Mouse (Mus musculus) kidney, adult 9 months (tissue): Measurements from ENCODE around the gene Abr.
A peak's percentile ranks its signal among the peaks of the same experiment; 100 is the strongest.

Experiments used
- DNase-seq: peaks from one replicate; pipeline ENCODE4 v3.0.0; 2022

The Abr gene

DNA sequence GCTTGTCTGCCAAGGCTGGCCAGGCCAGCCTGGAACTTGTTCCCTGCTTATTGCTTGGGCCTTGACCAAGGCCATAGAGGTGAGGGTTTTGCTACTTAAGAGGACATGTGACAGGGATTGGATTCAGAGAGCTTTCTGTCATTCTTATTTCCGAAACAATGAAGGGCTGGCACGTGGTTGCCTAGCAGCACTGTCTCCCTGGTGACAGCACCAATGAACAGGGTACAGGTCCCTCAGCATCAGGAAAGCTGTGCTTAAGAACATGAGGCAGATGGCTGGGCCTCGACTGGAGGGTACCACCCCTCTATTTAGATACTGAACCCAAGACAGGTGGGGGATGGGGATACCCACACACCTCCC is 171.9 kb downstream of the Abr start:
- DNase-seq, result peak; percentile 14

DNA sequence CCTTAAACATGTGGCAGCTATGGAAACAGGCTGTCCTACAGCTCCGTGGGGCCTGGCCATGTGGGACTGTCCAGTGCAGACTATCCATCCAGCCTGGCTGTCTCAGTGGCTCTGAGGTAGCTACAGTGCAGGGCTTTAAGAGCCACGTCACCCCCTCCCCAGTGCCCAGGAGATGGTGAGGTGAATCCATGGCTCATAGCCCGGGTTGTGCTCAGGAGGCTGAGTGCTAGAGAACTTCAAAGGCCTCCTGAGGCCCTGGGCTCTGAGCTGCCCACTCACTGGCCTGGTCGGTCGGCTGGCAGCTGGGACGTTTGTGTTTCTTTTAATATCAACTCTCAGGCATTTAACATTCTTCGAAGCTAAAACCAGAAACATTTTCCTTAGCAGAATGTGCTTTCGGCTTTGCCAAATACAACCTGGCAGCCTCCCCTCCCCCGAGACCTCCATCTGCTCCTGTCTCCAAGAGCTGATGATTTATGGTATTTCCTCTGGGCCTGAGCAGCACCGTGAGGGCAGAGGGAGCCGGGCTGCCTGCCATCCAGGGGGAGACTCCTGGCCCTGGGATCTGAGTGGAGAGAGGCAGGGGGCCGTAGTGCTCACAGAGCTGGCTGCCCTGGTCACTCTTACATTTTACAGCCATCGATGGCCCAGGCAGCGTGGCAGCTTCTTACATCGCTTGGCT is 172.5 kb downstream of the Abr start:
- peak; percentile 46 for DNase-seq

DNA sequence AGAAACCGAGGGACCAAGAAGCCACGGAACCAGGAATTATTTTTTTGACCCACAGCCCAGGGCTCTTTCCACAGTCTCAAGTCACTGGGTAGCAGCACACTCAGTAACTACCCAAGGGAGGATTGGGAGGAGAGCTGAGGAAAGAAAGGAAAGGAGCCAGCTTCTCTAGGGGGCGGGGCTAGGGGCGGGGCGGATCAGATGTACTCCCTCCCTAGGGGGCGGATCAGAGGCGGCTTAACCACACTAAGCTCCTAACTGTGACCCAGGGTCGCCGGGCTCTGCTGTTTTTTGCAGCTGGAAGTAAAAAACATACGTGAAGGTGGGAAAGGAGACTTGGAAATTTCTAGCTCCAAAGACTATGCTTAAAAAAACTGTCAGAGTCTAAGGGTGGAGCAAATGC is 175.9 kb downstream of the Abr start:
- no peak for DNase-seq

DNA sequence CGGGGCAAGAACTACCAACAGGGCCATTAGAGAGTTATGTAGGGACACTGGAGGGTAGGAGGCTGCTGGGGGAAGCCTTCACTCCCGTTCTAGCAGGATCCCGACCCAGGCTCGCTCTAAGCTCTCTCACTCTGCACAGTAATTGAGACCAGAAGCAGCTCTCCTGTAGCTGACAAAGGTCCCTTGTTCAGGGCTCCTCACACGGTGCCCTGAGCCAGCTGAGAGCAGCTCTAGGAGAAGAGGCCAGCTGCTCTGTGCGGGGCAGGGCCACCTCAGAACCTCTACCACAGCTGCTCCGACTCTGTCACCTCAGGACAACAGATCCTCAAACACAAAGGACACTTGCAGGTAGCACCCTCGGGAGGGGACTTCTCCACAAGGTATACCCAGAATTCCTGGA is 176.7 kb downstream of the Abr start:
- no peak for DNase-seq

DNA sequence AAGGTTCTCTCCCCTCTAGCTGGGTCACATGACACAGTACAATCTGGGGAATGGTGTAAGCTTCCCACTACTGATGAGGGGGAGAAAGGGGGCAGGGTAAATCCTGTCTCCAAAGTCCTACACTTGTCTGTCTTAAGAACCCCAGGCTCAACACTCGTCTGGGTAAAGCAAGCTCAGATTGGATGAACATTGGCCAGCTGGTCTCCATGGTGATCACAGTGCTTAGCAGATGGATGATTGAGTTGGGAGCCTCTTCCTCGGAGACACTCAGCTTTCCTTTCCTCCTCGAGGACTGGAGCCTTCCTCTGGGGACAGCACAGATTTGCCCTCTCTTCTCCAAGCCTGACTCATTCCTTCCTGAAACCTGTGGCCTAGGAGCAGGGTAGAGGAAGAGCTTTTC is 182.4 kb downstream of the Abr start:
- no peak for DNase-seq

DNA sequence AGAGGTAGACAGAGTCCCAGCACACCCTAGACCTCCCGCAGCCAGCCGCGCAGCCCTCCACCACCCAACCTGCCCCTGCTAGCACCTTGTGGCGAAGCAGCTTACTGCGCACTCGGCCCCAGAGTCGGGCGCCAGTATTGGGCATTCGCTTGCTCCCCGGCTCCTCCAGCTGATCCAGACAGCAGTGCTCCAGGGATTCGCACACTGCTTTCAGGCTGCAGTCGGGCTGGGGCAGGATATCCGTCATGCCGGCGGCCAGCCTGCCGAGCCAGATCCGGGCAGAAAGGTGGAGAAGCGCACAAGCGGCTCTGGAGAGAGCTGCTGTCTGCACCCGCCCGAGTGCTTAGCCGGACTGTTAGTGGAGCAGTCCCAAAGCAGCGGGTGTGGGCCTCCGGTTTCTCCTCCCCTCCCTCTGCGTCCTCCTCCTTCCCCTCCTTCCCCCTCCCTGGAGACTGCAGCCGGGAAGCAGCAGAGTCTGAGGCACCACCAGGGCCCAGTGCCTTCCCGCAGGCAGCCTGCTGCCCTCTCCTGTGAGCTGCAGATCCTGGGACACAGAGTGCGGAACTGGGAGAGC is 185.2 kb downstream of the Abr start:
- peak; percentile 46 for DNase-seq

DNA sequence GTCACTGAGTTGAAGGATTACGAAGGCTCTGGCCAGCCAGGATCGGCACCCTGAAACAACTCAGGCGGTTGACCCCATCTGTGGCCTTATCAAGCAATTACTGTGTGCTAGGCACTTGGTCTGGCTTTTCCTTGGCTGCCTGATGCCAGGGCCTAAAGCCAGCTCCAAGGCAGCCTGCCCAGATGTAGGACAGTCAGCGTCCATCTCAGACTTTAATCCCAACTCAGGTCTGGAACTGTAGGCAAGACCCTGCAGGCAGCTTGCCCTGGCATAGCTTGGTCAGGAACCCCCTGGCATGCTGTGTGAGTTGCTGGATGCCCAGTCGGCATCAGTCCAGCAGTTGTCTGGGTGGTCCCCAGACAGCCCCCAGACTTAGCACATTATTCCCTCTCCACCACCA is 186.1 kb downstream of the Abr start:
- DNase-seq, result no peak

DNA sequence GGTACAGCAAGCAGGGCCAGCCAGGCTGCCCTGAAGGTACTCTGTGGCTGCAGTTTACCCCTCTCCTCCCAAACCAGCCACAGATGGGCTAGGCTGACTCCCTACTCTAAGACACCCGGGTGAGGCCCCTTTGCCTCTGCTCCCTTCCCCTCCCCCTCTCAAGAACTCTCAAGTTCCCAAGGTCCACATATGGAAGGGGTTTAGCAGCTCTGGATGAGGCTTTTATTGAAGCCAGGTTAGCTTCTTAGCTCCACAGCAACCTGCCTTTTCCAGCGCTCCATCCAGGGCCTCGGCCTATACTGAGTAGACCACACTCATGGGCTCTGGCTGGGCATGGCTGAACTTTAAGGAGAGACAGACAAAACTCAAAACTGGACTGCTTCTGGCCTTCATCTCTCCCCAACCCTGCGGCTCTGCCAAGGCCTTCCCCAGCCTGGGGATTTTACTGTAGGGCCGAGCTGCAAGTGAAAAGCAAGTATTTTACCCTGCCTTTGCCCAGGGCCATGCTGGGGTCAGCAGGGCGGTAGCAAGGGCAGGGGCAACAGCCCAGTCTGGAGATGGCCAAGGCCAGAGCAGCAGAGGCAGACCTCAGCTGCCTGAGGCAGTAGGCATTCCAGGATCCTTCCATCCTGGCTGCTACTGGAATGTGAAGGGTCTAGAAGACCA is 192.0 kb downstream of the Abr start:
- no peak for DNase-seq

DNA sequence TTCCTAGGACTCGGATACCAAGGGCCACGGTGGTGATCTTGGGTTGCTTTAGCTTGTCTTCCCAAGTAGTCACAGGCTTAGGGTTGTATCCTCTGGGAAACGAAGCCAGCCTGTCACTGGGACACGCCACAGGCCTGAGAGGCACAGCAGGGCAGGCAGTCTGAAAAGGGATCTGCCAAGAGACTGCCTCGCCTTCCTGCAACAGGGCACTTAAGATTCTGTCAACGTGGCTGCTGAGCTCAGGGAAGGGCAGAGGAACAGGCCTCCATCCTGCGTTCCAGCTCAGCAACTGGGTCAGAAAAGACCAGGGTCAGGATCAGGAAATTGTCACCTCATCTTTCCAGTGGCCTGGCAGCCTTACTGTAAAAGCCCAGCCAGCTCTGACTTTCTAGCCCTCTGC is 192.6 kb downstream of the Abr start:
- DNase-seq, result no peak

DNA sequence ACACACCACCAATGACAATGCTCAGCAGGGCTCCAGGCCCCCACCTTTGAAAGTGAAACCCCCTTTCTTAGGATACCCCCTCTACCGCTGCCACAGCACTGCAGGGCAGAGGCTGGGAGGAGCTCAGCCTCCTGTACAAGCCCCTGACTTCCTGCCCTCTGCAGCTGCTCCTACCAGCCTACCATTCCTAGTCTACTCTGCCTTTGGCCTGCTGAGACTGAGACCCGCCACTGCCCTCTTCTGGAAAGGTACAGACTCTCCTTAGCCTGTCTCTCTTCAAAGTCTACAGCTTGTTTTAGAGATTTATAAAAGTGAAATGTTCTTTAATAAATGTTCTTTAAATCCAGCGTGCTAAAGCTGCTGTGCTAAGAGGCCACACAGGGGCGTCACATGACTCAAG is 193.1 kb downstream of the Abr start:
- DNase-seq, result no peak

DNA sequence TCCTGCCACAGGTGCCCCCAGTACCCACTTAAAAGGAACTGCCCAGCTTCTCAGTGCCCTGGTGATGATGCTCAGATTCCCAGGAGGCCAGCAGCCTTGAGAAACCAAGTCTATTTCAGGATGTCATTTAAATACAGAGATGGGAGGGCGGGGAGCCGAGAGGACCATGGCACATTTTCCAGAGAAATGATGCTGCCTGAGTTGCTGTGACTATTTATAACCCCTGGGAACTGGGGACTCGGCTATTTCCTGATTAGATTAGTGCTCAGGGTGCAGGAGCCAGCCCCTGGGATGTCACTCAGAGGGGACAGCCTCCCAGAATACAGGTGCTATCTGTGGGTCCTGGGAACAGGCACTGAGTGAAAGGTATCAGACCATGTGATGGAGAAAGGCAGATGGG is 194.3 kb downstream of the Abr start:
- no peak for DNase-seq

DNA sequence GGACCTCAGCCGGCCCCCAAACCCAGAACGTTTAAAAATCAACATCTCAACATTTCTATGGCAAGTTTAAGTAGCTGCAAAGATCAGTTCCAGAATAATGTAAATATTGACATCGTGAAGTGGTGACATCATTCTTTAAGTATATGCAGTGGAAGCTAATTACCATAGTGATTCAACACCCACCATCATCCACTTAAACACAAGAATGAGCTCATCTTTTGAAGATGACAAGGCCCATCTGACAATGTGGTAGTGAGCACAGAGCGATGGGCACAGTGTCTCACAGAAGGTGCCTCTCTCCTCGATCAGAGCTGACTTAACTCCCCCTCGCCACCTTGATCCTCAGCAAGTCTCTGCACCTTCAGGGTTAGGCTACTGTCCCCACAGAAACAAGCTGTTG is 196.4 kb downstream of the Abr start:
- no peak for DNase-seq

DNA sequence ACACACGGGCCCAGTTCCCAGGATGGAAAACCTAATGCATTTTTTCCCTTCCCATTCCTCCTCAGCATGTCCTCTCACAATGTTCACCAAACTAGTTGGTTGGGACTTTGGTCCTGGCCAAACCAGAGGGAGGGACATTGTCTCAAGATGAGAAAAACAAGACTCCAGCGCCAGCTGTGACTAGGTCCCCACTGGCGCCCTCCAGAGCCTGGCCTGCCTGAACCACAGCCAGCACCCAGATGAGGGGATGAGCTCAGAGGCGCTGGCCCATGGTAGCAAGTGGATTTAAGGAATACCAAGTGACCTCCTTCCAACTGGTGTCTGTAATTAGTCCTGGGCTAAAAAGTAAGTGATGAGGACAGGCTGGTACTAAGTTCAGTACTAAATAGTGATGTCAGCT is 201.2 kb downstream of the Abr start:
- peak; percentile 39 for DNase-seq

DNA sequence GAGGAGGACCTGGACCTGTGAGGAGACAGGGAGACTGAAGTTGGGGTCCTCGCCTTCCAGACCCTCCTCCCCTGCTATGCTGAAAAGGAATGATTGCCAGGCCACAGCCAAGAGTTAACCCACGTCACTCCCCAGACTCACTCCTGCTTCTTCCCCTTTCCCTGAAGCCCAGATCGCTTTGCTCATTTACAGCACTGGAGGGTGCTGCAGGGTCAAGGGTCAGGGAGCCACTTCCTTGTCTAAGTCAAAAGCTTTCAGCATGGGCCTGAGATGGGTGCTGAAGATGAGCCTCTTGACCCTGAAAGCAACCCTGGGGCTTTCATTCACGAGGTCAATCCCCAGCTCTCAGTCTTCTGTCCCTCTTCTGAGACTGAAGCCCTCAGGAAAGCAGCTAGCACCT is 202.9 kb downstream of the Abr start:
- no peak for DNase-seq

DNA sequence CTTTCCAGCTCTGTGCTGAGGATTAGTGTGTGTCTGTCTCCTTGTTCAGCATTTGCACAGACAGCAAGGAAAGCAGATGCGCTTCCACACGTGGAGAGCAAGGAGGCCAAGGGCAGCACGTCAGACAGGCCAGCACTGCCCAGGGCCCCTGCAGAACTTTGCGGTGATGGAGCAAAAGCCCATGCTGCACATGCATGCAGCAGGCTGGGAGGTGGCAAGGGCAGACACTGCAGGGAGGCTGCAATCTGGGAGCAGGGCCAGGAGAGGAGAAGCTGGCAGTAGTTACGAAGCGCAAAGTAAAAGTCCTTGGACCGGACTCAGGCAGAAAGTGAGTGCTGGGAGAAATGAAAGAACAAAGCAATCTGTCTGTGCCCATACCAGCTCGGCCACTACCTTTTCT is 203.7 kb downstream of the Abr start:
- no peak for DNase-seq

DNA sequence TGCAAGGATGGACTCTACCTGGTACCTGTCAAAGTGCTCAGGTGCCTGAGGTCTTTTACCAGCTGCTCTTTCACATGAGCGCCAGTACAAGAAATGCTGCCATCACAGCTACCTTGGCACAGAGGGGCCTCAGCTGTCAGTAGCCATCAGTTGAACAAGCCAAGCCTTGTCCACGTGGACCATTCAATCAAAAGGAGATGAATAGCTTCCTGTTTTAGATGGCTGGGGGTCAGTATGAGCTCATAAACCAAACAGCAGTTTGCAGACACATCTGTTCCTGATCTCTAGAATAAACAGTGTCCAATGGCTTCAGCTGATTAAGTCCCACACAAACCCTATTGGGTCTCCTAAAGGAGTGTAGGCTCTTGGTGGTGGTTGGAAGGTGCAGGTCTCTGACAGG is 206.1 kb downstream of the Abr start:
- no peak for DNase-seq

DNA sequence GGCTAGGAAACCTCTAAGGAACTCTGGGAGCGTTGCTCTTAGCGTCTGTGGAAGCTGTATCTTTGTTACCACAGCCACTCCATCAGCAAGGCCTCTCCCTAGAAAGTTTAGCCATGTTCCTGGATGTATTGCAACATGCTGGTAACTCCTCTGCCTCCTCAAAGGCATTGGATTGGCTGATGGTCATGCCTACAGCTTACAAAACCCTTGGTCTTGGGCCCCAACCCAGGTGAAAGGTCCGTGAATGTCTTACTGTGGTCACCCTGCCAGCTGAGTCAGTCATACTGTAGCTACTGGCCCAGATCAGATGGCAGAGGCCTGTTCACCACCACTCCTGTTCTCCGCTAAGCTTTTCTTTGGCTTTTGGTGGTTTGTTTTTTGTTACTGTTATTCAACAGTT is 207.1 kb downstream of the Abr start:
- DNase-seq, result no peak

DNA sequence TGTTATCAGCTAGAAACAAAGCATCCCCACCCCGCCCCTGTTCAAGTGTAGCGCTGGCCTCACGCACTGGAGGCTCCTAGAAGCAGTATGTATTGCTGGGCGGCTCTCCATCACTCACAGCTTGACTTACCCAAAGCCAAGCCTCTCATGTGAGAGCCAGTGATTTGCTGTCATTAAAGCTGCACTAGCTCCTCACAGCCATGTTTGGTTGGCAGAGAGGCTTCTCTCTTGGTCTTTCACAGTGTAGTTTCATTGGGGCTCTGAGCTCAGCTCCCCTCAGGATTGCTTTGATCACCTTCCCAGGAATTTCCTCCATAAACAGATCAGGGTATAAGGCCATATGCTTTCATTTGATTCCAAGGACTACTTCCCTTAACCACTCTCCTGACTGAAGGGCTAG is 208.9 kb downstream of the Abr start:
- DNase-seq, result no peak

DNA sequence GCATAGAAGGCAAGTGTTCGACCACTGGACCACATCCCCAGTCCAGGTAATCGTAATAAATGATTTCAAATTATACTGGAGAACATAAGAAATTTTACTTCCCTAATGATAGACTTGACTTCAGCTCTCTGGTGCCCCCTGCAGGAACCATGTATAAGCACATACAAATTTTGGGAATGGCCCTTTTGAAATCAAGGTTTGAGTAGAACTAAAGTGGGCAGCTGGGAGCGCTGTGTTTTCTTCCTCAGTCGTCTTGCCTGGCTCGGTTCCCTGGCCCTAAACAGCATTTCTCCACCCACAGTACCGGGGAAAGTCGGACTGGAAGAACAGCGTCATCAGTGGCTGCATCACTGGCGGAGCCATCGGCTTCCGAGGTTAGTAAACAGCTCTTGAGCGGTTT is 211.3 kb downstream of the Abr start:
- DNase-seq, result peak; percentile 42

DNA sequence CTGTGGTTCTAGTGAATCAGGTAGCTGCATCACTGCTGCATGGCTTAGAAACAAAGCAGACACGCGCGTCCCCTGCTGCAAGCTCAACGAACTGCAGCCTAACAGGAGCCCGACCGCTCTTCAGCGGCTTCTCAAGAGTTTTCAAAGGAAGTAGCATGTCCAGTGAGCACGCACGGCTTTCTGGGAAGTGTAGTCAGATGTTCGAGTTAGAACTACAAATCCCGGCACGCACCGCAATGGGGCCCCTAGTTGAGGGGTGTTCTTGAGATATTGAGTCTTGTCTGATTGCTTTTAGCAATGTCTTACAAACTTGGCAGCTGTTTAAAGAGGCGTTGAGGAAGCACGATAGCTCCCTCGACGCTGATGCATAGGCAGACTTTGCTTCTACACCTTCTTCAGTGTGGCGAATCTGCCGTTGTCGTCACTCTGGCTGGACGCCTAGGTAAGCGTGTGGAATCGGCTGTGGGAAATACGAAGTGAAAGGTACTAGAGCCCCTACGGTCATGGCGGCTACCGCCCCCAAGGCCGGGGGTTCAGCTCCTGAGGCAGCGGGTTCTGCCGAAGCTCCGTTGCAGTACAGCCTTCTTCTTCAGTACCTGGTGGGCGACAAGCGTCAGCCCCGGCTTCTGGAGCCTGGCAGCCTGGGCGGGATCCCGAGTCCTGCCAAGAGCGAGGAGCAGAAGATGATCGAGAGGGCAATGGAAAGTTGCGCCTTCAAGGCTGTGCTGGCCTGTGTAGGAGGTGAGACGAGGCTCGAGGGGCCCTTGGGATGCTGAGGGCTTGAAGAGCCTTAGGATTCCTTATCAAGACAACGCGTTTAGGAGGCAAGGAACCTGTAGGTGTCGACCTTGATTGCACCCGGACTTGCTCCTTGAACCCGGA is 215.2 kb downstream of the Abr start, which contains the start of gene Timm22:
TSS of gene Timm22 (plus strand) at position 251 of the 882 bp plus-strand sequence.
- DNase-seq, result peak; percentile 99

DNA sequence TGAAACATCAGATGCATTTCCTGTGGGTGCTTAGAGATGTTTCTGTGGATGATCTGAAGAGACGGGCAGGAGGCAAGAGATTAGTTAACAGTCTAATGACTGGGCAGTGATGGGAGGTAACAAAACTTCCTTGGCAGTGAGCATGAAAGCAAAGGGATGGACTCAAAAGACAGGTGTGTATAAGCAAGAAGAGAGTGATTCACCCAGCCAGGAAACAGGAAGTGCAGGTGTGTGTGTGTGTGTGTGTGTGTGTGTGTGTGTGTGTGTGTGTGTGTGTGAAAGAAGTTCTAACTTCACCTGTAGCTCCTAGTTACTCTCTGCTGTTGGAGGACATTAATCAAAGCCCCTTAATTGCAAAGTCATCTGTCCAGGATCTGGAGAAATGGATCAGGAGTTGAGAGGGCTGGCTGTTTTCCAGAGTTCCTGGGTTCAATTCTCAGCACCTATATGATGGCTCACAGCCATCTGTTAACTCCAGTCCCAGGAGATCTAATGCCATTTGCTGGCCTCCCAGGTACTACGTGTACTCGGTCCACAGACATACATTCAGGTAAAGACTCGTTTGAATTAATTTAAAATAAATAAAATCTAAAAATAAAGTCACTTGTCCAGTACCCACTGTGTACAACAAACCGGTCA is 216.4 kb downstream of the Abr start:
- no peak for DNase-seq

DNA sequence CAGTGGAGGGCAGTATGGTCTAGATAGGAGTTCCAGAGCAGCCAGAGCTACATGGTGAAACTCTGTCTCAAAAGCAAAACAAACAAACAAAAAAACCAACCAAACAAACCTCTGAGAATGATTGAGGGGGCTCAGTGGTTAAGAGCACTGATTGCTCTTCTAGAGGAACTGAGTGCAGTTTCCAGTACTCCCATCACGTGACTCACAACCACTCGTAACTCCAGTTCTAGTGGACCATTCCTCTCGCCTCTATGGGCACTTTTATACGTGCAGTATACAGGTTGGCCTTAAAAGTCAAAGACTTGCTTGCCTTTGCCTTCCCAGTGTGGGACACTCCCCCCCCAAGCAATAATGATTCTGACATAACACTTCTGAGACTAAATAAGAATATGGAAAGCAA is 217.0 kb downstream of the Abr start:
- DNase-seq, result no peak

DNA sequence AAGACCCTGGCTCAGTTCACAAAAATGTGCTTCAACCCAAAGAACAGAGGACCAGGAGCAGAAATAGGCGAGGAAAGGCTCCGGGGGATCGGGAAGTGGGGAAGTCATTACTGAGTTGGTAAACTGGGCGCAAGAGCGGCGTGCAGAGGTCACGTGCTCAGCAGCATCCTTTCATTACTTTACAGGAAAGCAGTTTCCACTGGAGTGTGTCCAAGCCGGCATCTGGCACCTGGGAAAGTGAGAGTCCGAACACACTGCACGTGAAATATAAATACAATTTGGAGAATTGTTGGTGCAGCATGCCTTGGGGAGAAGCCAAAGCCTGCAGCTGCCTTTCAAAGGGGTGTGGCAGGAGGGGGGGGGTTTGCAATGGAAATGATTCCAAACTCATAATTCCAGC is 220.7 kb downstream of the Abr start:
- no peak for DNase-seq
